Mouse (Mus musculus): ENCODE data around the gene Rrp9.

GRCm38 (mm10) chr9:106436566-106436965 is 39.2 kb upstream of the Rrp9 start:
- TF ChIP-seq POLR2A (IDR thresholded peaks at IDR 0.05; ENCODE audit: low read depth, low read length) (no peak), CTCF (IDR thresholded peaks at IDR 0.05; ENCODE audit: borderline replicate concordance, insufficient read depth, low read length) (no peak)
